ENCODE assay signal across 8 mouse cellular contexts in the genomic region with DNA sequence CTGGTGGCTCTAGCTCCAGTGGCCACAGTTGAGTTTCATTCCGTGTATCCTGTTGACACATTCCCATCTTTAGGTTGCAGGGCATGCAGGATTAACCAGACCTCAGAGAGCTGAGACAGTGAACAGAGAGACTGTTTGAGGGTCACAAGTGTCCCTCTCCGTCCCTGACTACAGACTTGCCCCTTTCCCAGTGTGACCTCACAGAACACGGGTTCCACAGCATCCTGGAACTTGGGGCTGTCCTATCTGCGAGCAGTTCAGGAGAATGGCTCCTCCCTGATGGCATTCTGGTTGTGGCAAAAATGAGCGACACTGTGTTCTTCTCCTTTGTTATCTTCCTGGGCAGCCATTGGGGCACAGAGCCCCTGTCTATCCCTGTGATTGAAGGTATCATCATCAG. TPM values are rescaled to one million over a fixed set of nuclear protein-coding genes. Genes with fewer than 3 reads are reported as not detected.
DNase-seq lines count a peak whose midpoint lies in the region; ATAC-seq and TF ChIP-seq lines count a peak whose summit lies in the region.

A gene (minus strand): TSS at position 112 of the 400 bp plus-strand sequence.

- no peaks in the 10 kb centered on the region for H3K27me3 ChIP-seq in spleen, adult 2 months (ENCODE audit: control insufficient read depth, insufficient read depth, low read length)
- no peaks in the 10 kb centered on the region for H3K27me3 ChIP-seq in forebrain, embryonic 12.5 days
- H3K27me3 ChIP-seq in limb, embryonic 15.5 days, result no peaks in the 10 kb centered on the region
- H3K27me3 ChIP-seq in stomach, embryonic 15.5 days (replicated peaks), result no peaks in the 10 kb centered on the region

- DNase-seq in spleen, adult 2 months (ENCODE audit: low read depth in 1 of 2, low spot score in 2 of 2), result no peak
- DNase-seq in spleen, postnatal 14 days (ENCODE audit: low spot score in 2 of 2), result no peak
- no peak for DNase-seq in heart, postnatal 4 days
- DNase-seq in ovary, postnatal 36 days (ENCODE audit: low spot score), result no peak
- DNase-seq in thymus, adult 18-20 months, result no peak

- no peak within 1 kb of the TSS for H3K27ac ChIP-seq in spleen, adult 2 months (ENCODE audit: insufficient read depth, low read length)
- H3K27ac ChIP-seq in forebrain, embryonic 12.5 days, result no peak within 1 kb of the TSS
- no peak within 1 kb of the TSS for H3K27ac ChIP-seq in limb, embryonic 15.5 days
- no peak within 1 kb of the TSS for H3K27ac ChIP-seq in stomach, embryonic 15.5 days

- no peak for ATAC-seq in forebrain, embryonic 12.5 days (ENCODE audit: low FRiP score)
- no peak for ATAC-seq in limb, embryonic 15.5 days (ENCODE audit: insufficient number of reproducible peaks, low FRiP score, low TSS enrichment, low read depth)
- ATAC-seq in stomach, embryonic 15.5 days (ENCODE audit: insufficient read depth, low FRiP score, low read depth), result no peak

- no peaks in the 10 kb centered on the region for H3K36me3 ChIP-seq in spleen, adult 2 months (ENCODE audit: control insufficient read depth, insufficient read depth, low read length)
- H3K36me3 ChIP-seq in forebrain, embryonic 12.5 days (replicated peaks), result no peaks in the 10 kb centered on the region
- no peaks in the 10 kb centered on the region for H3K36me3 ChIP-seq in limb, embryonic 15.5 days
- H3K36me3 ChIP-seq in stomach, embryonic 15.5 days, result no peaks in the 10 kb centered on the region

- no peak for TF ChIP-seq CTCF in spleen, adult 2 months (IDR thresholded peaks at IDR 0.05; ENCODE audit: extremely low read depth, insufficient read depth, insufficient read length, insufficient replicate concordance)

- H3K4me2 ChIP-seq in forebrain, embryonic 12.5 days, result no peak within 1 kb of the TSS
- no peak within 1 kb of the TSS for H3K4me2 ChIP-seq in limb, embryonic 15.5 days
- H3K4me2 ChIP-seq in stomach, embryonic 15.5 days, result no peak within 1 kb of the TSS

- H3K9ac ChIP-seq in forebrain, embryonic 12.5 days, result no peak within 1 kb of the TSS
- no peak within 1 kb of the TSS for H3K9ac ChIP-seq in limb, embryonic 15.5 days
- H3K9ac ChIP-seq in stomach, embryonic 15.5 days, result no peak within 1 kb of the TSS

- no peak for TF ChIP-seq POLR2A in spleen, adult 2 months (IDR thresholded peaks at IDR 0.05; ENCODE audit: low read depth, low read length)

- H3K4me1 ChIP-seq in spleen, adult 2 months (ENCODE audit: control insufficient read depth, insufficient read depth, insufficient read length), result no peaks in the 10 kb centered on the region; the same call in 1 of the 2 replicates
- H3K4me1 ChIP-seq in forebrain, embryonic 12.5 days, result no peaks in the 10 kb centered on the region
- peaks cover 3% of the 10 kb centered on the region; the same call in 1 of the 2 replicates for H3K4me1 ChIP-seq in limb, embryonic 15.5 days
- H3K4me1 ChIP-seq in stomach, embryonic 15.5 days, result no peaks in the 10 kb centered on the region

- no peak within 1 kb of the TSS for H3K4me3 ChIP-seq in spleen, adult 2 months (ENCODE audit: extremely low read depth, insufficient read depth, insufficient read length)
- H3K4me3 ChIP-seq in forebrain, embryonic 12.5 days (replicated peaks), result no peak within 1 kb of the TSS
- no peak within 1 kb of the TSS for H3K4me3 ChIP-seq in limb, embryonic 15.5 days
- H3K4me3 ChIP-seq in stomach, embryonic 15.5 days (replicated peaks), result no peak within 1 kb of the TSS

- no peaks in the 10 kb centered on the region for H3K9me3 ChIP-seq in forebrain, embryonic 12.5 days
- H3K9me3 ChIP-seq in limb, embryonic 15.5 days, result no peaks in the 10 kb centered on the region
- H3K9me3 ChIP-seq in stomach, embryonic 15.5 days, result no peaks in the 10 kb centered on the region

- WGBS in spleen, adult 2 months, result 80% methylated on average over 5 of the region's 5 CpGs
- WGBS in forebrain, embryonic 12.5 days, result 85% methylated on average over 5 of the region's 5 CpGs
- WGBS in limb, embryonic 15.5 days, result 71% methylated on average over 5 of the region's 5 CpGs
- 73% methylated on average over 5 of the region's 5 CpGs for WGBS in stomach, embryonic 15.5 days

RNA-seq across cellular contexts. Expression of the gene that starts here (rescaled TPM):
- 76.6 and 85.5 TPM in 2 replicates for polyA plus RNA-seq in spleen, adult 2 months (2012; rRNA removed)
- 102 and 105 TPM in 2 replicates for polyA plus RNA-seq in forebrain, embryonic 12.5 days (2016; fragmentation: Nextera tagmentation; extraction: Ambion mirVana)
- total RNA-seq in heart, postnatal 4 days (2021), result 100 to 1,000 TPM; 124 to 137 TPM
- polyA plus RNA-seq in limb, embryonic 15.5 days (2015; fragmentation: Nextera tagmentation; extraction: Ambion mirVana), result 102 and 107 TPM in 2 replicates
- polyA plus RNA-seq in stomach, embryonic 15.5 days (2015; fragmentation: Nextera tagmentation; extraction: Ambion mirVana), result 85.4 and 96.2 TPM in 2 replicates
